Mouse (Mus musculus): ENCODE results near the gene Rps15. TPM values are rescaled to one million over a fixed set of nuclear protein-coding genes. Genes with fewer than 3 reads are reported as not detected.

The Rps15 gene
- polyA plus RNA-seq, 1 experiment from 2014 or later: 741 TPM

GRCm38 (mm10) chr10:80321670-80322581, 29.7 kb downstream of the Rps15 start:
- no peaks in the 10 kb centered on the region; the same call in 1 of the 2 replicates for H3K36me3 ChIP-seq (ENCODE audit: insufficient read depth, low read length)
- no peaks in the 10 kb centered on the region for H3K27me3 ChIP-seq (replicated peaks; ENCODE audit: insufficient read depth, low read length)
- ATAC-seq (no peak), DNase-seq (ENCODE audit: low spot score) (no peak)
- H3K9me3 ChIP-seq (ENCODE audit: low read length): no peaks in the 10 kb centered on the region
- no peak overlapping the region for H3K4me2 ChIP-seq (replicated peaks; ENCODE audit: low read depth, low read length)
- H3K9ac ChIP-seq (replicated peaks; ENCODE audit: low read depth): no peak overlapping the region
- peaks cover 20% of the 10 kb centered on the region for H3K4me1 ChIP-seq (ENCODE audit: insufficient read depth, low read depth, low read length)
- H3K4me3 ChIP-seq (ENCODE audit: low read depth, low read length): no peak overlapping the region
- TF ChIP-seq CTCF (IDR thresholded peaks at IDR 0.05) (no peak), EP300 (IDR thresholded peaks at IDR 0.05) (no peak)
- WGBS: 93% methylated on average over 21 of the region's 21 CpGs
- H3K27ac ChIP-seq (ENCODE audit: low read length): no peak overlapping the region

- no peaks in the 10 kb centered on the region for H3K27me3 ChIP-seq (replicated peaks; ENCODE audit: insufficient read depth, low read length)
- peak; percentile 20 for ATAC-seq
- DNase-seq (ENCODE audit: low spot score): no peak
Measured at GRCm38 (mm10) chr10:80322811-80323211, 30.6 kb downstream of the Rps15 start.

GRCm38 (mm10) chr10:80323261-80324119, 31.2 kb downstream of the Rps15 start:
- Histone ChIP-seq H3K36me3 (ENCODE audit: insufficient read depth, low read length) (no peaks in the 10 kb centered on the region), H3K27ac (ENCODE audit: low read length) (peak overlapping the region; percentile 33), H3K4me2 (replicated peaks; ENCODE audit: low read depth, low read length) (peak overlapping the region; percentile 96), H3K9me3 (ENCODE audit: low read length) (no peaks in the 10 kb centered on the region), H3K4me3 (ENCODE audit: low read depth, low read length) (peak overlapping the region; percentile 55), H3K9ac (replicated peaks; ENCODE audit: low read depth) (peak overlapping the region; percentile 23; the same call in 1 of the 2 replicates), H3K4me1 (ENCODE audit: insufficient read depth, low read depth, low read length) (peaks cover 20% of the 10 kb centered on the region), H3K27me3 (replicated peaks; ENCODE audit: insufficient read depth, low read length) (no peaks in the 10 kb centered on the region)
- DNase-seq (ENCODE audit: low spot score) (peak; percentile 56), ATAC-seq (peak; percentile 74)
- WGBS: 4% methylated on average over 42 of the region's 46 CpGs
- TF ChIP-seq EP300 (IDR thresholded peaks at IDR 0.05) (no peak), CTCF (IDR thresholded peaks at IDR 0.05) (no peak; the same call in 1 of the 2 replicates)

More at GRCm38 (mm10) chr10:80322811-80323211, 30.6 kb downstream of the Rps15 start:
- Histone ChIP-seq H3K36me3 (ENCODE audit: insufficient read depth, low read length) (no peaks in the 10 kb centered on the region; the same call in 1 of the 2 replicates), H3K4me2 (replicated peaks; ENCODE audit: low read depth, low read length) (peak overlapping the region; percentile 96), H3K4me1 (ENCODE audit: insufficient read depth, low read depth, low read length) (peaks cover 20% of the 10 kb centered on the region), H3K4me3 (ENCODE audit: low read depth, low read length) (peak overlapping the region; percentile 55), H3K9me3 (ENCODE audit: low read length) (no peaks in the 10 kb centered on the region), H3K9ac (replicated peaks; ENCODE audit: low read depth) (0 out of 2 replicates have a peak overlapping the region, but pooled peaks have one; percentile 23), H3K27ac (ENCODE audit: low read length) (no peak overlapping the region)
- 3% methylated on average over 24 of the region's 28 CpGs for WGBS
- TF ChIP-seq EP300 (IDR thresholded peaks at IDR 0.05) (no peak), CTCF (IDR thresholded peaks at IDR 0.05) (peak; percentile 47)

- Histone ChIP-seq H3K4me3 (ENCODE audit: low read depth, low read length) (no peak overlapping the region), H3K4me1 (ENCODE audit: insufficient read depth, low read depth, low read length) (peaks cover 17% of the 10 kb centered on the region), H3K4me2 (replicated peaks; ENCODE audit: low read depth, low read length) (peak overlapping the region; percentile 96; the same call in 1 of the 2 replicates), H3K27me3 (replicated peaks; ENCODE audit: insufficient read depth, low read length) (no peaks in the 10 kb centered on the region), H3K36me3 (ENCODE audit: insufficient read depth, low read length) (no peaks in the 10 kb centered on the region), H3K9me3 (ENCODE audit: low read length) (no peaks in the 10 kb centered on the region), H3K27ac (ENCODE audit: low read length) (no peak overlapping the region; the same call in 1 of the 2 replicates), H3K9ac (replicated peaks; ENCODE audit: low read depth) (no peak overlapping the region)
- 75% methylated on average over 17 of the region's 17 CpGs for WGBS
- no peak for TF ChIP-seq CTCF (IDR thresholded peaks at IDR 0.05)
- no peak for TF ChIP-seq EP300 (IDR thresholded peaks at IDR 0.05)
- ATAC-seq (no peak), DNase-seq (ENCODE audit: low spot score) (no peak)
Measured at GRCm38 (mm10) chr10:80324120-80325037, 32.1 kb downstream of the Rps15 start.

GRCm38 (mm10) chr10:80325045-80325444, 32.8 kb downstream of the Rps15 start:
- no peak overlapping the region for H3K9ac ChIP-seq (replicated peaks; ENCODE audit: low read depth)
- peaks cover 14% of the 10 kb centered on the region for H3K4me1 ChIP-seq (ENCODE audit: insufficient read depth, low read depth, low read length)
- no peak overlapping the region for H3K4me3 ChIP-seq (ENCODE audit: low read depth, low read length)
- no peaks in the 10 kb centered on the region for H3K36me3 ChIP-seq (ENCODE audit: insufficient read depth, low read length)
- H3K27me3 ChIP-seq (replicated peaks; ENCODE audit: insufficient read depth, low read length): no peaks in the 10 kb centered on the region
- no peak for ATAC-seq
- H3K9me3 ChIP-seq (ENCODE audit: low read length): no peaks in the 10 kb centered on the region
- no peak for DNase-seq (ENCODE audit: low spot score)
- 85% methylated on average over 21 of the region's 21 CpGs for WGBS
- TF ChIP-seq EP300 (IDR thresholded peaks at IDR 0.05) (no peak), CTCF (IDR thresholded peaks at IDR 0.05) (no peak)
- no peak overlapping the region for H3K4me2 ChIP-seq (replicated peaks; ENCODE audit: low read depth, low read length)
- no peak overlapping the region for H3K27ac ChIP-seq (ENCODE audit: low read length)
